Mouse (Mus musculus) CH12.LX (cell line): Measurements from ENCODE around the gene Mfsd2a. TPM values are rescaled to one million over a fixed set of nuclear protein-coding genes. Genes with fewer than 3 reads are reported as not detected.
A peak's percentile ranks its signal among the peaks of the same experiment; 100 is the strongest.

ENCODE experiments used
- DNase-seq: peaks from one replicate; pipeline ENCODE4 v3.0.0-alpha.2; 2013; ENCODE audit errors: extremely low read depth
- H3K27ac ChIP-seq: 2 replicates; pipeline ENCODE4 v1.5.1; 2012; ENCODE audit warnings: low read depth, mild to moderate bottlenecking, control low read depth, moderate library complexity; ENCODE audit not compliant: insufficient read depth
- H3K27me3 ChIP-seq: replicated peaks from 2 replicates; pipeline ENCODE3; 2012; ENCODE audit warnings: inconsistent platforms
- H3K36me3 ChIP-seq, 2 experiments: replicated peaks in 1 of 2; 2 replicates each; pipeline versions ENCODE3 to v1.6.1; 2012; ENCODE audit warnings: inconsistent platforms in 1 of 2, low read length in 1 of 2, mild to moderate bottlenecking in 1 of 2, mixed read lengths in 1 of 2, moderate library complexity in 1 of 2; ENCODE audit not compliant: control insufficient read depth in 1 of 2, insufficient read depth in 1 of 2
- H3K4me1 ChIP-seq, 2 experiments: 2 replicates each; pipeline ENCODE4 v1.6.1; 2012; ENCODE audit warnings: inconsistent platforms in 1 of 2, moderate library complexity in 1 of 2; ENCODE audit not compliant: insufficient read depth in 2 of 2, control insufficient read depth in 1 of 2
- H3K4me2 ChIP-seq: 2 replicates; pipeline ENCODE4 v1.6.1; 2012; ENCODE audit warnings: low read depth, mild to moderate bottlenecking, control low read depth; ENCODE audit not compliant: poor library complexity, insufficient read depth, severe bottlenecking
- H3K4me3 ChIP-seq, 3 experiments: fragments of 150-350 bp in 1 of 3; sonication (generic) in 1 of 3; replicated peaks in 1 of 3; 2 replicates each; pipeline versions ENCODE3 to v1.5.1; 2011 to 2012; ENCODE audit warnings: low read depth in 2 of 3, low read length in 2 of 3, mild to moderate bottlenecking in 2 of 3, moderate library complexity in 2 of 3, control low read depth in 1 of 3, improper control_type of control experiment in 1 of 3, inconsistent platforms in 1 of 3, mixed read lengths in 1 of 3; ENCODE audit not compliant: poor library complexity in 1 of 3
- H3K79me2 ChIP-seq: replicated peaks from 2 replicates; pipeline ENCODE4 v1.6.1; 2012; ENCODE audit warnings: mild to moderate bottlenecking, moderate library complexity; ENCODE audit not compliant: control insufficient read depth, poor library complexity, insufficient read depth, severe bottlenecking; ENCODE audit errors: extremely low read depth
- H3K9ac ChIP-seq: 2 replicates; pipeline ENCODE4 v1.6.1; 2012; ENCODE audit warnings: low read depth, mild to moderate bottlenecking, control low read depth, moderate library complexity; ENCODE audit not compliant: insufficient read depth
- H3K9me3 ChIP-seq: replicated peaks from 2 replicates; pipeline ENCODE3; 2012; ENCODE audit warnings: low read length, inconsistent platforms, mixed read lengths
- CHD2 ChIP-seq: IDR thresholded peaks from 2 replicates; pipeline ENCODE4 v1.6.1; 2011; ENCODE audit warnings: low read length, improper control_type of control experiment
- ELF1 ChIP-seq: IDR thresholded peaks from 2 replicates; pipeline ENCODE4 v1.6.1; 2014; ENCODE audit warnings: low read depth, mild to moderate bottlenecking, inconsistent platforms, low read length, improper control_type of control experiment
- ETS1 ChIP-seq: conservative IDR thresholded peaks from 2 replicates; pipeline ENCODE4 v1.6.1; 2012; ENCODE audit warnings: low read depth, mild to moderate bottlenecking, inconsistent platforms, low read length, improper control_type of control experiment, moderate library complexity
- GABPA ChIP-seq: IDR thresholded peaks from 2 replicates; pipeline ENCODE4 v1.6.1; 2012; ENCODE audit warnings: low read depth, low read length, improper control_type of control experiment, inconsistent platforms; ENCODE audit not compliant: insufficient replicate concordance
- HCFC1 ChIP-seq: IDR thresholded peaks from 2 replicates; pipeline ENCODE4 v1.6.1; 2012; ENCODE audit warnings: low read depth, mild to moderate bottlenecking, inconsistent platforms, low read length, improper control_type of control experiment
- IRF4 ChIP-seq: IDR thresholded peaks from 2 replicates; pipeline ENCODE4 v1.6.1; 2014; ENCODE audit warnings: low read depth, mild to moderate bottlenecking, inconsistent platforms, low read length, improper control_type of control experiment
- MAX ChIP-seq: IDR thresholded peaks from 2 replicates; pipeline ENCODE4 v1.6.1; 2011; ENCODE audit warnings: low read length, improper control_type of control experiment
- MAZ ChIP-seq: IDR thresholded peaks from 2 replicates; pipeline ENCODE4 v1.6.1; 2012; ENCODE audit warnings: low read depth, mild to moderate bottlenecking, inconsistent platforms, low read length, improper control_type of control experiment, moderate library complexity
- MXI1 ChIP-seq: IDR thresholded peaks from 2 replicates; pipeline ENCODE4 v1.6.1; 2011; ENCODE audit warnings: mild to moderate bottlenecking, low read depth, low read length, improper control_type of control experiment
- MYC ChIP-seq: IDR thresholded peaks from 2 replicates; pipeline ENCODE4 v1.6.1; 2011; ENCODE audit warnings: low read depth, mild to moderate bottlenecking, improper control_type of control experiment, low read length
- NELFE ChIP-seq: IDR thresholded peaks from 2 replicates; pipeline ENCODE4 v1.6.1; 2011; ENCODE audit warnings: low read depth, low read length, improper control_type of control experiment
- POLR2A ChIP-seq: IDR thresholded peaks from 2 replicates; pipeline ENCODE4 v1.6.1; 2011; ENCODE audit warnings: low read depth, mild to moderate bottlenecking, improper control_type of control experiment, low read length
- SIN3A ChIP-seq: IDR thresholded peaks from 2 replicates; pipeline ENCODE4 v1.6.1; 2012; ENCODE audit warnings: low read length, improper control_type of control experiment, inconsistent platforms
- TBP ChIP-seq: conservative IDR thresholded peaks from 2 replicates; pipeline ENCODE4 v1.6.1; 2011; ENCODE audit warnings: low read depth, low read length, improper control_type of control experiment
- TCF12 ChIP-seq: IDR thresholded peaks from 2 replicates; pipeline ENCODE4 v1.6.1; 2014; ENCODE audit warnings: low read depth, mild to moderate bottlenecking, inconsistent platforms, low read length, improper control_type of control experiment
- USF2 ChIP-seq: conservative IDR thresholded peaks from 2 replicates; pipeline ENCODE4 v1.6.1; 2011; ENCODE audit warnings: low read depth, low read length, improper control_type of control experiment
- ZKSCAN1 ChIP-seq: IDR thresholded peaks from 2 replicates; pipeline ENCODE4 v1.6.1; 2012; ENCODE audit warnings: low read depth, inconsistent platforms, low read length, improper control_type of control experiment, borderline replicate concordance
- ZMIZ1 ChIP-seq: IDR thresholded peaks from 2 replicates; pipeline ENCODE4 v1.6.1; 2012; ENCODE audit warnings: low read depth, mild to moderate bottlenecking, inconsistent platforms, low read length, improper control_type of control experiment
- dilution Hi-C: fragments of 300-500 bp; cut with MboI; formaldehyde crosslinking; loops from 2 replicates; pipeline ENCODE4 v1.14.3; 2020; ENCODE audit warnings: low sequenced_read_pairs; ENCODE audit not compliant: extremely low pct_unique_long_range_greater_than_20kb, extremely low pct_ligation_motif_present
- in situ Hi-C: fragments of 300-500 bp; cut with MboI; formaldehyde crosslinking; loops from 3 replicates; pipeline ENCODE4 v1.14.3; 2019; ENCODE audit warnings: low sequenced_read_pairs, low pct_ligation_motif_present, low pct_unique_long_range_greater_than_20kb, mixed read lengths
- polyA plus RNA-seq: library from polyadenylated mRNA; unstranded; fragments of >175 nt; gene quantifications from 2 replicates; pipeline ENCODE4 v1.2.1, GENCODE M21; 2012; ENCODE audit warnings: low read depth; ENCODE audit not compliant: insufficient read length
- total RNA-seq, 2 experiments: library from RNA; depleted of rRNA; stranded (reverse); fragments of 300-350 nt in 1 of 2; fragments of >200 nt in 1 of 2; gene quantifications; 2 replicates each; pipeline ENCODE4 v1.2.3; 2012 to 2014

Mfsd2a gene
- total and polyA plus RNA-seq, 3 experiments: 17.3 to 18.3 (median 17.4) TPM

DNA sequence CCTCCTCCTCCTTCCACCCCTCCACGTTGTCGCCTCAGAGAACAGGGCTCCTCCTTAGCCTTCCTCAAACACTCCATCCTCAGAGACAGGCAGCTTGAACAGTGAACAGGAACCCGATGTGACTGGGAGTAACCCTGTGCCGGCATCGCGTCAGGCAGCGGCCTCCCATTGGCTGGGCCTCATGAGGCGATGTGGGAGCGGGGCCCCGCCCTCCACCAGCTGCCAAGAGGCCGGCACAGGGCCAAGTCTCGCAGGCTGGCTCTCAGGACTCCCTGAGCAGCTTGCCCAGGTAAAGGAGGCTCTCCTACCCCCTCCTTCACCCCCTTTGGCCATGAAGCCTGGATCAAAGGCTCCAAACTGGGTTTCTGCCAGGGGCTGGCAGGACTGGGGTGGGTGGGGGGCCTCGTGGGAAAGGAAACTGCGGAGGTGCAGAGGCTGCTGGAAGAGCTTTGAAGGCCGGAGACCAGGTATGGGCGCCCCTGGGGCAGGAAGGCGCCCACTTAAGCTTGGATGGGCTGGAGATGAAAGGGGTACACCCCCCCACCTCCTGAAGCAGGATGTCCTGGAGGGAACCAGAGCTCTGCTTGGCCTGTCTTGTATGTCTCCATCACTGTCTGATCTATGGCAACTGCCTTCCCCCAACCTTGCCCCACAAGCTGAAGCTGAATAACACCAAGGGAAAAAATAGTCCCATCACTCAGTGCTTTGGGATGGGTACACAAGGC lies 5.4 kb downstream of the Mfsd2a start:
- H3K9me3 ChIP-seq: no peaks in the 10 kb centered on the region
- dilution Hi-C loops: no loop called here
- peak; percentile 89 for DNase-seq
- peaks cover 45 to 81% of the 10 kb centered on the region in 2 experiments for H3K36me3 ChIP-seq
- peaks cover 33% of the 10 kb centered on the region for H3K79me2 ChIP-seq
- H3K4me3 ChIP-seq: peak overlapping the region in 2 of 3 experiments; percentile 27 to 38
- peak overlapping the region; percentile 75 for H3K4me2 ChIP-seq
- in situ Hi-C loops: no loop called here
- peak overlapping the region; percentile 79 for H3K27ac ChIP-seq
- H3K9ac ChIP-seq: peak overlapping the region; percentile 23; the same call in 1 of the 2 replicates
- peaks cover 22 to 64% of the 10 kb centered on the region in 2 experiments for H3K4me1 ChIP-seq
- peak; percentile 46 for TF ChIP-seq ETS1
- TF ChIP-seq ELF1: peak; percentile 45; the same call in 1 of the 2 replicates
- TF ChIP-seq HCFC1: no peak
- peak; percentile 36; the same call in 1 of the 2 replicates for TF ChIP-seq IRF4
- peak; percentile 89 for TF ChIP-seq SIN3A
- no peak for TF ChIP-seq USF2
- peak; percentile 74 for TF ChIP-seq TCF12
- TF ChIP-seq MYC: 0 out of 2 replicates have a peak, but pooled peaks have one; percentile 25
- peak; percentile 46; the same call in 1 of the 2 replicates for TF ChIP-seq MAZ
- TF ChIP-seq NELFE: peak; percentile 88
- peak; percentile 76 for TF ChIP-seq MXI1
- TF ChIP-seq TBP: peak; percentile 61; the same call in 1 of the 2 replicates
- TF ChIP-seq GABPA: no peak
- TF ChIP-seq ZMIZ1: peak; percentile 75; the same call in 1 of the 2 replicates
- 0 out of 2 replicates have a peak, but pooled peaks have one; percentile 21 for TF ChIP-seq MAX
- no peak for TF ChIP-seq ZKSCAN1
- TF ChIP-seq POLR2A: peak; percentile 86
- peak; percentile 29; the same call in 1 of the 2 replicates for TF ChIP-seq CHD2
- H3K27me3 ChIP-seq: no peaks in the 10 kb centered on the region
